Mouse (Mus musculus): Measurements from ENCODE around the gene Hoxa7. TPM values are rescaled to one million over a fixed set of nuclear protein-coding genes. Genes with fewer than 3 reads are reported as not detected.
A peak's percentile ranks its signal among the peaks of the same experiment; 100 is the strongest.

Gene Hoxa7
- polyA plus RNA-seq, 2 experiments, result 10.1 to 15.8 TPM

GRCm38 (mm10) chr6:52189172-52189591, 32.5 kb downstream of the Hoxa7 start:
- peaks cover 53% of the 10 kb centered on the region for H3K27me3 ChIP-seq (ENCODE audit: control insufficient read depth, insufficient read depth, low read length)
- no peak overlapping the region for H3K4me3 ChIP-seq (replicated peaks; ENCODE audit: low read length)
- 40% methylated on average over 5 of the region's 5 CpGs for WGBS
- ATAC-seq (ENCODE audit: low FRiP score, low read depth), result 0 out of 2 replicates have a peak, but pooled peaks have one; percentile 29
- H3K27ac ChIP-seq (replicated peaks; ENCODE audit: low read depth, low read length), result no peak overlapping the region; the same call in 1 of the 2 replicates
- DNase-seq (ENCODE audit: low spot score), result peak; percentile 30
- no peak overlapping the region for H3K4me2 ChIP-seq (replicated peaks; ENCODE audit: low read depth, low read length, severe bottlenecking)
- no peak overlapping the region for H3K9ac ChIP-seq (ENCODE audit: low read depth, low read length, severe bottlenecking)
- no peaks in the 10 kb centered on the region for H3K9me3 ChIP-seq (ENCODE audit: control insufficient read depth, low read length)
- peaks cover 40% of the 10 kb centered on the region for H3K4me1 ChIP-seq (ENCODE audit: control insufficient read depth, insufficient read depth, low read length)
- no peaks in the 10 kb centered on the region for H3K36me3 ChIP-seq (ENCODE audit: control insufficient read depth, insufficient read depth, low read length)
- no peak for TF ChIP-seq POLR2A (IDR thresholded peaks at IDR 0.05; ENCODE audit: borderline replicate concordance, extremely low read depth, insufficient read depth, insufficient read length)

- no peak for ATAC-seq (ENCODE audit: low FRiP score, low read depth)
- H3K9me3 ChIP-seq (ENCODE audit: control insufficient read depth, low read length), result no peaks in the 10 kb centered on the region
- WGBS, result 60% methylated on average over 1 of the region's 1 CpGs
- TF ChIP-seq POLR2A (IDR thresholded peaks at IDR 0.05; ENCODE audit: borderline replicate concordance, extremely low read depth, insufficient read depth, insufficient read length), result no peak
- H3K27ac ChIP-seq (replicated peaks; ENCODE audit: low read depth, low read length), result no peak overlapping the region
- no peak overlapping the region for H3K4me2 ChIP-seq (replicated peaks; ENCODE audit: low read depth, low read length, severe bottlenecking)
- peaks cover 42% of the 10 kb centered on the region for H3K27me3 ChIP-seq (ENCODE audit: control insufficient read depth, insufficient read depth, low read length)
- H3K9ac ChIP-seq (ENCODE audit: low read depth, low read length, severe bottlenecking), result no peak overlapping the region
- H3K36me3 ChIP-seq (ENCODE audit: control insufficient read depth, insufficient read depth, low read length), result peaks cover 6% of the 10 kb centered on the region; the same call in 1 of the 2 replicates
- H3K4me1 ChIP-seq (ENCODE audit: control insufficient read depth, insufficient read depth, low read length), result peaks cover 39% of the 10 kb centered on the region
- no peak for DNase-seq (ENCODE audit: low spot score)
- no peak overlapping the region for H3K4me3 ChIP-seq (replicated peaks; ENCODE audit: low read length)
Observed at GRCm38 (mm10) chr6:52186500-52186899, 35.2 kb downstream of the Hoxa7 start.

- Histone ChIP-seq H3K4me3 (replicated peaks; ENCODE audit: low read length) (no peak overlapping the region), H3K9me3 (ENCODE audit: control insufficient read depth, low read length) (no peaks in the 10 kb centered on the region), H3K27ac (replicated peaks; ENCODE audit: low read depth, low read length) (no peak overlapping the region), H3K36me3 (ENCODE audit: control insufficient read depth, insufficient read depth, low read length) (peaks cover 12% of the 10 kb centered on the region), H3K4me2 (replicated peaks; ENCODE audit: low read depth, low read length, severe bottlenecking) (no peak overlapping the region), H3K4me1 (ENCODE audit: control insufficient read depth, insufficient read depth, low read length) (peaks cover 33% of the 10 kb centered on the region), H3K9ac (ENCODE audit: low read depth, low read length, severe bottlenecking) (no peak overlapping the region), H3K27me3 (ENCODE audit: control insufficient read depth, insufficient read depth, low read length) (peaks cover 49% of the 10 kb centered on the region)
- no peak for DNase-seq (ENCODE audit: low spot score)
- ATAC-seq (ENCODE audit: low FRiP score, low read depth), result no peak
- 45% methylated on average over 3 of the region's 3 CpGs for WGBS
- no peak for TF ChIP-seq POLR2A (IDR thresholded peaks at IDR 0.05; ENCODE audit: borderline replicate concordance, extremely low read depth, insufficient read depth, insufficient read length)
Observed at GRCm38 (mm10) chr6:52185834-52186233, 35.8 kb downstream of the Hoxa7 start.

GRCm38 (mm10) chr6:52185222-52185621, 36.4 kb downstream of the Hoxa7 start:
- Histone ChIP-seq H3K9me3 (ENCODE audit: control insufficient read depth, low read length) (no peaks in the 10 kb centered on the region), H3K9ac (ENCODE audit: low read depth, low read length, severe bottlenecking) (no peak overlapping the region), H3K4me2 (replicated peaks; ENCODE audit: low read depth, low read length, severe bottlenecking) (no peak overlapping the region), H3K4me3 (replicated peaks; ENCODE audit: low read length) (no peak overlapping the region), H3K27ac (replicated peaks; ENCODE audit: low read depth, low read length) (no peak overlapping the region), H3K36me3 (ENCODE audit: control insufficient read depth, insufficient read depth, low read length) (peaks cover 17% of the 10 kb centered on the region), H3K4me1 (ENCODE audit: control insufficient read depth, insufficient read depth, low read length) (peaks cover 28% of the 10 kb centered on the region), H3K27me3 (ENCODE audit: control insufficient read depth, insufficient read depth, low read length) (peaks cover 54% of the 10 kb centered on the region)
- DNase-seq (ENCODE audit: low spot score) (peak; percentile 2), ATAC-seq (ENCODE audit: low FRiP score, low read depth) (no peak)
- 8% methylated on average over 19 of the region's 19 CpGs for WGBS
- TF ChIP-seq POLR2A (IDR thresholded peaks at IDR 0.05; ENCODE audit: borderline replicate concordance, extremely low read depth, insufficient read depth, insufficient read length), result no peak

GRCm38 (mm10) chr6:52184668-52185067, 37.0 kb downstream of the Hoxa7 start:
- Histone ChIP-seq H3K9ac (ENCODE audit: low read depth, low read length, severe bottlenecking) (no peak overlapping the region), H3K27ac (replicated peaks; ENCODE audit: low read depth, low read length) (no peak overlapping the region), H3K4me3 (replicated peaks; ENCODE audit: low read length) (no peak overlapping the region), H3K9me3 (ENCODE audit: control insufficient read depth, low read length) (no peaks in the 10 kb centered on the region), H3K36me3 (ENCODE audit: control insufficient read depth, insufficient read depth, low read length) (peaks cover 17% of the 10 kb centered on the region), H3K4me1 (ENCODE audit: control insufficient read depth, insufficient read depth, low read length) (peaks cover 31% of the 10 kb centered on the region), H3K27me3 (ENCODE audit: control insufficient read depth, insufficient read depth, low read length) (peaks cover 54% of the 10 kb centered on the region), H3K4me2 (replicated peaks; ENCODE audit: low read depth, low read length, severe bottlenecking) (no peak overlapping the region)
- no peak for TF ChIP-seq POLR2A (IDR thresholded peaks at IDR 0.05; ENCODE audit: borderline replicate concordance, extremely low read depth, insufficient read depth, insufficient read length)
- ATAC-seq (ENCODE audit: low FRiP score, low read depth) (no peak), DNase-seq (ENCODE audit: low spot score) (no peak)
- 44% methylated on average over 6 of the region's 6 CpGs for WGBS
